Mouse (Mus musculus): ENCODE results near the gene Sel1l.

DNA sequence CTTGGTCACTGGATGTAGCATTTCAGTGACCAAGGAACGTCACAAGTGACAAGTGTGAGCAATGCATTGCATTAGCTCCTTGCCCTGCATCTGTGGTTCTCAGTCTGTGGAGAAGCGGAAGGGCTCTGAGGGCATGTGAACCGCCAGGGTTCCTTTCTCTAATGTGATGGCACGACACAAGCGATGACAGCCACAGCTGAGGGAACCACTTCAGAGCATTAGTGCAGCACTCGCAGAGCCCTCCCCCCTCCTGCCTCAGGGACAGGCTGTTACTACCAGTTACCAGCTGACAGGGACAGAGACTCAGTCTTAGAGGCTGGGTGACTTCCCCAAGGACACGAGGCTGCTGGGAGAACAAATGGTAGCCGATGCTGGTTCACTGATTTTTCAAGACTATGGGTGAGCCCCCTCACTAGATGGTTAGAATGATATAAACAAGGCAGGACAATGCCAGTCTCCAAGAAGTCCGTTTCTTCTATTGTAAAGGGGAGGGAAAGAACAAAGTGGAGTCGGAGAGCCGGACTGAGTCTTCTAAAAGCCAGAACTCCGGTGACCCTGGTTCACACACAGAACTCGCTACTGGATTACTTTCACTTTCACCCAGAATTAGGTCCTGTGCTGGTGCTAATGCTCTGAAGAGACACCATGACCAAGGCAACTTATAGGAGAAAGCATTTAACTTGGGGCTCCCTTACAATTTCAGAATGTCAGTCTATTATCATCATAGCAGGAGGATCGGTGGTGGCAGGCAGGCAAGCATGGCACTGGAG is 82.4 kb downstream of the Sel1l start:
- TF ChIP-seq GATA1 (IDR thresholded peaks at IDR 0.05; ENCODE audit: borderline replicate concordance, low read length) (no peak), FLI1 (IDR thresholded peaks at IDR 0.05; ENCODE audit: low read length) (no peak)
